Mouse (Mus musculus): ENCODE results near the gene Med12. TPM values are rescaled to one million over a fixed set of nuclear protein-coding genes. Genes with fewer than 3 reads are reported as not detected.

Med12 gene
- total RNA-seq (2021): 10 to 100 TPM; 19.8 to 23.2 TPM

DNA sequence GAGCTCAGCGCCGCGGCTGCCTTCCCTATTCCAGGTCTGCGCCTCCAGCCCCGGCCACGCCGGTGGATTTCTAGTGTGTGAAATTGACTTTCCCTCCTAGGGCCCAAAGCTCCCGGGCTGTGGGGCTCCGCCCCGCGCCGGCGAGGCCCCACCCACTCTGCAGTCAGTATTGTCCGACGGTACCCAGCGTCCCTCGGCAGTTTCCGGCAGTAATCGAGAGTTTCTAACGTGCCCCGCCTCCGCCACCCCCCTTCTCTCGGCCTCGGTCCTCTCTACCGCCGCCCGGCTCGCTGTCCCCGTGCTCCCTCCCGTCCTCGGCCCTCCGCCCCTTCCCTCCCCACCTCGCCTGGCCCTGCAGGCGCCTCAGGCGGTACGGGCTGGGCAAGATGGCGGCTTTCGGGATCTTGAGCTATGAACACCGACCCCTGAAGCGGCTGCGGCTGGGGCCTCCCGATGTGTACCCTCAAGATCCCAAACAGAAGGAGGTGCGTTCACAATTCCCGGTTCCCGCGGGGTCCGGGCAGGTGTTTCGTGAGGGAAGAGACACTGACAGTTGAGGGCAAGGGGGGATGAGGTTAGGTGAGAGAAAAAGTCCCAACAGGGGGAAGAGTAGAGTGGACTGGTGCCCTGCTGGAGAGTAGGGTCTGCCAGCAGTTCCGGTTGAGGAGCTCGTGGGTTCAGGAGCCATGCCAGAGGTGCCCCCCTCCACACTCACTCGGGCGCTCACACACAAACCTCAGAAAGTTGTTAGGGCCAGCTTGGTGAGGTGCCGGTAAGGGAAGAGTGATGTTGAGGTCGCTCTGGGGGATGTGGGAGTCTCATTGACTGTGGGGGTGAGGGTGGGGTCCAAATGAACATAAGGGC is at the start of gene Med12:
TSS of gene Med12 (plus strand) at position 156 of the 864 bp plus-strand sequence.
- intact Hi-C loops (cut with DNase I): loop anchor here (2.0 to 5.0 kb wide), 3 partner anchors 19 to 363 kb away; partner anchors contain the start of genes Foxo4 and Snx12
- DNase-seq: peak; percentile 84 to 86

DNA sequence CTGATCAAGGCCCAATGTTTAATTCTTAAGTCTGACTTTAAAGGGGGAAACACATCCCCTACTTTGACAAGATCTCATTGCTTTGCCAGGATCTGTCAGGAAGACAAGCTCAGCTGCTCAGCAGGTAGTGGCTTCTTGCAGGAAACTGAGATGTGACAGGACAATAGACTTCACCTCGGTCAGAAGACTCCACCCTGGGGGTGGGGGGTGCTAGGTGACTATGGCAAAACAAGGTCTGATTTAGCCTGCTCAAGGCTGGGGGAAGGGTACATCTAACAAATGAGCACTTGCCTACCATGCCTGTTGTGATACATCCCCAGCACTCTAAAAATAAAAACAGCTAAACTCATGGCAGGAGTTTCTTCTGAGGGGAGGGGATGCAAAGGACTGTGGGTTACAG is 28.8 kb upstream of the Med12 start:
- DNase-seq: no peak
- intact Hi-C loops (cut with DNase I): no loop called here

DNA sequence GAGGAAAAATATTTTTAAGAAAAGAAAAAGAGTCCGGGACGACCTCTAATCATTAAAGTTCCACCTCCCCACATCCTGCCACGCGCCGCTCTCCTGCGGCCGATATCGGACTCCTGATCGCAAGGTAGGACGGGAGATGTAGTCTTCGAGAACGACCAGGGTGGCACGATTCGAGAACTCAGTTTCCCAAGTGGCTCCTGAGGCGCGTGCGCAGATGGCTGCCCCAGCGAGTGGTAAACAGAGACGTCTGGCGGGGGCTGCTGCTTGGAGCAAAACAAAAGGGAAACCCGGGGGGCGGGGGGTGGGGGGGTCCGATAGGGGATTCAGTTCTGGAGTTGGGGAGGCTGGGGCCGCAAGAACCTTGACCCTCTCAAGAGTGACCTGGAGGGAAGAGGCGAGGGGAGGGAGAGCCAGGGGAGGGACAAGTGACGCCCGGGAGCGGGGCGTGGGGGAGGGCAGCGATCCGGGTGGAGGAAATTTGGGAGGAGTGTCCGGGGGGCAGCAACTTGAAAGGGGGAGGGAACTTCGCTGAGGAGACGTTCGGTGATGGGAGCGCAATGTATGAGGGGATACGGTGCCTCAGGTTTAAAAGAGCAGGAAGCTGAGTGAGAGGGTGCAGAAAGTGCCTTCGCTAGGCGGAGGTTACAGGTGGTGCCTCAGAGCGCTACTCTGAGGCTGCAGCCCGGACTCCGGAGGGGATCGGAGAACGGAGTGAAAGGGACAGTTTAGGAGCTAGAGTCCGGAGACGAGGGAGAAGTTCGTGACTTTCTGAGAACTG is 19.7 kb upstream of the Med12 start, which contains the start of gene Foxo4:
TSS of gene Foxo4 (plus strand) at position 577 of the 778 bp plus-strand sequence.
- DNase-seq: peak; percentile 79 to 82
- intact Hi-C loops (cut with DNase I): loop anchor here (2.0 to 10.0 kb wide), 3 partner anchors 19 to 171 kb away; partner anchors contain the start of genes Nono, Snx12 and Zmym3

- peak in 1 of 2 experiments; percentile 6 for DNase-seq
- intact Hi-C loops (cut with DNase I): loop anchor here (2.0 to 10.0 kb wide), 3 partner anchors 18 to 170 kb away; partner anchors contain the start of genes Nono, Snx12 and Zmym3
Observed at GRCm38 (mm10) chrX:101254740-101255139, 19.1 kb upstream of the Med12 start.

DNA sequence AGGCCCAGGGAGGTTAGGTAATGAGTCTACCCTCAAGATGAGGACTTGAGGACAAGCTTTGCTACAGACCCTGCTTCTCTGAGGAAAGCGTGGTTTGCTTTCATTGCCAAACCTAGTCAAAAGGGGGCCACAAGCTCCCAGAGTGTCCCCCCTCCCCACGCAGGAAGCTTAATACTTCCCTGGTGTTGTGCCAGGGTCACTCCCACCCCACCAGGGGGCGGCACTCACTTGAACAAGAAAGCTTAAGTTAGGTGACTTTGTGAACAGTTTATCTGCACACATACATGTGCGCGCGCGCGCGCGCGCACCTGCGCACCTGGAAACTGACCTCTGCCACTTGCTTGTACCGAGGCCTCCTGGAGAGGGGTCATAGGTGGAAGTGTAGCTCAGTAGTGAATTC is 17.2 kb upstream of the Med12 start:
- intact Hi-C loops (cut with DNase I): loop anchor here (10.0 kb wide), 1 partner anchor 168 kb away; the partner anchor contains the start of genes Nono and Zmym3
- peak in 1 of 2 experiments; percentile 13 for DNase-seq

DNA sequence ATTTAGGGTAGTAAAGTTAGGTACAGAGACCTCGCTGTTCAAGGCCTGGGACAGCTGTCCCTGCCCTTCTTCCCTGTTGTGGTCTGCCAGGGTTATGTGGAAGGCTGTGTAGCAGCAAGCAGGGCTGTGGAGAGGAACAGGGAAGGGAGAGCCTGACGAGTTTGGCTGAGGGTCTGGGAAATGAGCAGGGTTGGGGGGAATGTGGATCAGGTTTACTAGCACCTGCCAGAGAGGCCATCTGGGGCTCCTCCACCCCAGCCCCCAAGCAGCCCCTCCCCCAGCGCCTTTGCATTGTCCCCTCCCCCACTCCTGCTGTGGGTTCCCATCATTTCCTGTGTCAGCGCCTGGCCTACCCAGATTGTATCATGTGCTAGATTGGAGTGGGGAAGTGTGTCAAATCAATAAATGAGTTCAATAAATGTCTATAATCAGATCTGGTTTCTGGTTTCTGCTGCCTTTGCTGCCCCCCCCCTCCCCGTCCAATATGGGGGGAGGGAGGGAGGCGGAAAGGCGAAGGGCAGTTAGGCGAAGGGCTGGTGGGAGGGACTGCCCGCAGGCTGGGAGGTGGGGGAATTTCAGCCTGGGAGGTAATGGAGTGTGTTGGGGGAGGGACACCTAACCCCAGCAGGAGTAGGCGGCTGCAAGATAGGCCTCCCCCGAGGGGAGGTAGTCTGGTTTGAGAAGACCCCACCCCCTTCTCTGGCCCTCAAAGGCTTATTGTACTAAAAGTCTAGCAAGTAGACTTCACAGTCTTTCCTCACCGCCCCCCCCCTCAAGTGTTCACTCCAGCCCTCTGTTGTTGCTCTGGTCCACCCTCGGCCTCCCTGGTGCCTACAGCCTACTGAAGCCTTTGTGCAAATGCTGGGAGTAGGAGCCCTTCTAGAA is 13.1 kb upstream of the Med12 start:
- no peak for DNase-seq
- intact Hi-C loops (cut with DNase I): no loop called here

DNA sequence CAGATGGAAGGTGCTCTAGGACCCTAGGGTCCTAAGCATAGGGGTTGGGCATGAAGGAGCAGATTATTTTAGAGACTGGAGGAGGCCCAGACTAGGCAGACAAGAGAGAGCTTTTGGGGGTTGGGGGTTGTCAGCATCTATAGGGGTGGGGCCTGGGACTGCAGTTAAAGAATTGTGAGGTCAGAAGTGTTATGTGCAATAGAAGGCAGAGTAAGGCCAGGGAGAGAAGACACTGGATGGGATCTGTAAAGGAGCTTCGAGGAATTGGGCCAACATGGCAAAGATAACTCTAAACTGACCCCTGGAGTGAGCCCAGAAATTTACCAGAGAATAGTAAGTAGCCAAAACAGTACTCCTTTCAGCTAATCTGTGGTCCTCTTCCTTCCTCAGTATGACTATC is 9.9 kb upstream of the Med12 start, which contains the start of gene Gm614:
TSS of gene Gm614 (minus strand) at position 101 of the 400 bp plus-strand sequence.
- no peak for DNase-seq
- intact Hi-C loops (cut with DNase I): no loop called here

DNA sequence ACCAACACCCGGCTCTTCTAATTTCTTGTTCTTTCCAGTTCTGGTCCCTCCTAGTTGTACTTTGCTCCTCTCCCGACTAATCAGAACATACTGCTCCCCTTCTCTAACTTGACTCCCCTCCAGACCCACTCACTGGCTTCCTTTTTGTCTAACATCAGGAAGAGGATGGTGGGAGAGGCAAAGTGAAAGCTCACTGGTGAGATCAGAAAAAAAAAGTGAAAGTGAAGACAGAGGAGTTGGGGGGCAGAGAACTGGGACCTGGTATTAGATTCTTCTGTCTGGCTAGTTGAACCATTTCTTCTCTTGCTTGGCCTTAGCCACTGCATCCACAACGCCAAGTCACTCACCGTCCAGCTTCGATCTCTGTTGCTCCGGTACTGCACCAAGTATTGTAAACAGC is 7.2 kb upstream of the Med12 start:
- no peak for DNase-seq
- intact Hi-C loops (cut with DNase I): no loop called here

- intact Hi-C loops (cut with DNase I): no loop called here
- DNase-seq: no peak
Observed at GRCm38 (mm10) chrX:101268025-101268754, 5.6 kb upstream of the Med12 start, which contains the start of gene Il2rg. Gene Il2rg (minus strand): TSS chrX:101268255.

DNA sequence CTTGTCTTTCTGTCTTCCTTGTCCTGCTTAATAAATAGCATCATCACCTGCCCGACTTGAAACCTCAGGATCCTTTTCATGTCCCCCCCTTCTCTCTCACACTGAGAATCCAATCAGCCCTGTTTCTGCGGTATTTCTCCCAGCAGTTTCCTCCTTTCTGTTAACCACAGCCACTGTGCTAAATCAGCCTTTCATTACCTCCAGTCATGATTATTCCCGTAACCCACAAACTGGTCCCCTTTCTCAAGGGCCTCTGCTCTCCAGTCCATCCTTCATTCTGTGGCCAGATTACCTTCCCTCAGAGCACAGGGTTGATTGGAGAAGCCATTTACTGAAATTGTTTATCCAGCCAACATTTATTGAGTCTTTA is 5.1 kb upstream of the Med12 start, which contains the start of gene Gm20489:
TSS of gene Gm20489 (minus strand) at position 269 of the 370 bp plus-strand sequence.
- intact Hi-C loops (cut with DNase I): no loop called here
- DNase-seq: no peak

DNA sequence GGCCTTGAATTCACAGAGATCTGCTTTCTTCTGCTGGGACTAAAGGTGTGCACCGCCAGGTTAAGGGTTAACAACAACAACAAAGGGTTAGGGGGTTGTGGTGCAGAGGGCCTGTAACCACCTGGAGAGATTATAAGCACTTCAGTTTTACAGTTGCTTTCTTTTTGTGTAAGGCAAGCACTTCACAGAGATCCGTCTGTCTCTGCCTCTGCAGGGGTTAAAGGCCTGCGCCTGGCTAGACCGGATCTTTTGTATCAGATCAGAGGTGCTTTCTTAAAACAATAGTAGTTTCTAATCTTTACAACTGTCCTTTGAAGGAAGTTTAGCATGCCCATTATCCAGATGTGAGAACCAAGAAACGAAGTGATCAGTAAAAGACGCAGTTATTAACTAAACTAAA is 420 bp upstream of the Med12 start:
- DNase-seq: no peak
- intact Hi-C loops (cut with DNase I): loop anchor here (2.0 to 5.0 kb wide), 3 partner anchors 19 to 364 kb away; partner anchors contain the start of genes Foxo4 and Snx12

DNA sequence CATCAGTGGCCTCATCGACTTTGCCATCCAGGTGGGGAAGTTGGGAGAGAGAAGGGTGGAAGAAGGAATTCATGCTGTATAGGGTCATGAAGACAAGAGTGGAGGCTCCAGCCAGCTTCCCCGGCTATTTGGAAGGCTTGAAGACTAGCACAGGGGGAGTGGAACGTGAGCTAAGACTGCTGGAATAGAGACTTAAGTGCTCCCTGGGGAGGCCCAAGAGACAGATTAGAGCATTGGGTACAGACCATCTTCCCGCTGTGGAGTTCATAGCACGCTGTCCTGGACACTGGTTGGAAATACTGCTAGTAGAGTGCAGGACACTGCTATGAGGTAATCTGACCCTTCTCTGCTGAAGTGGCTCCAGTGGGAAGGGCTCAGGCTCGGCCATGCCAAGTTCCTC is 9.0 kb downstream of the Med12 start:
- DNase-seq: no peak
- intact Hi-C loops (cut with DNase I): no loop called here

GRCm38 (mm10) chrX:101285534-101285933 is 11.7 kb downstream of the Med12 start:
- DNase-seq: peak; percentile 33 to 52
- intact Hi-C loops (cut with DNase I): loop anchor here (5.0 kb wide), 1 partner anchor 153 kb away; no protein-coding TSS in a partner anchor

- DNase-seq: no peak
- intact Hi-C loops (cut with DNase I): loop anchor here (5.0 kb wide), 1 partner anchor 154 kb away; no protein-coding TSS in a partner anchor
Observed at GRCm38 (mm10) chrX:101285953-101286670, 12.3 kb downstream of the Med12 start.

DNA sequence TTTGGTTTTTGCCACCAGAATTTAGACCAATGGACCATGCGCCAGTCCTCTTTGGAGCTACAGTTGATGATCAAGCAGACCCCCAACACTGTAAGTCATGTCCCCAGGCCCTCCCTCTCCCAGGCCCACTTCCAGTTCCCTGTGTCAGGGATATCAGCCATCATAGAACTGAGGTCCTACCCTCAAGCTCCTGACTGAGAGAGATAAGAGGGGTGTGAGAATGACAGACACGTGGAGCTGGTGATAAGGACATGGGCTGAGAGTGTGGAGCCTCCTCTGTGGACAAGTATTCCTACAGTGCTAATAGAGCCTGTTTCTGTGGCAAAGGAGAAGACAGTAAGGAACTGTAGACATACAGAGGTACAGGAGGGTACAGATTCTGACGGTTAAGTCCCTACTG is 13.7 kb downstream of the Med12 start:
- DNase-seq: no peak
- intact Hi-C loops (cut with DNase I): loop anchor here (5.0 kb wide), 1 partner anchor 155 kb away; no protein-coding TSS in a partner anchor

- no peak for DNase-seq
- intact Hi-C loops (cut with DNase I): loop anchor here (5.0 kb wide), 1 partner anchor 156 kb away; no protein-coding TSS in a partner anchor
Observed at GRCm38 (mm10) chrX:101288432-101288831, 14.6 kb downstream of the Med12 start.

DNA sequence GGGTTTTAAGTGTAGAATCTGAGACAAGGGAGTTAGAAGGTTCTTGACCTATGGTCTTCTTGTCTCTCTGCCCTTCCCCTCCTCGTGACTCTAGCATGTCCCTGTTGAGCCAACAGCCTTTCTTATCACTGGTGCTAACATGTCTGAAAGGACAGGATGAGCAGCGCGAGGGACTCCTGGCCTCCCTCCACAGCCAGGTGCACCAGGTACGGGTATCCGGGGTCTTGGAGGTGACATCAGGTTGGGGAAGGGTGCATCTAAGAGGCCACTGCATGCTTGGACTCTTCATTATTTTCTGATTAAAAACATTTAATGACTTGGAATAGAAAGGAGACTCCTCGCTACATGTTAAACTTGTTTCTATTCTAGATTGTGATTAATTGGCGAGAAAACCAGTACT is 15.2 kb downstream of the Med12 start:
- no peak for DNase-seq
- intact Hi-C loops (cut with DNase I): loop anchor here (5.0 kb wide), 1 partner anchor 157 kb away; no protein-coding TSS in a partner anchor

DNA sequence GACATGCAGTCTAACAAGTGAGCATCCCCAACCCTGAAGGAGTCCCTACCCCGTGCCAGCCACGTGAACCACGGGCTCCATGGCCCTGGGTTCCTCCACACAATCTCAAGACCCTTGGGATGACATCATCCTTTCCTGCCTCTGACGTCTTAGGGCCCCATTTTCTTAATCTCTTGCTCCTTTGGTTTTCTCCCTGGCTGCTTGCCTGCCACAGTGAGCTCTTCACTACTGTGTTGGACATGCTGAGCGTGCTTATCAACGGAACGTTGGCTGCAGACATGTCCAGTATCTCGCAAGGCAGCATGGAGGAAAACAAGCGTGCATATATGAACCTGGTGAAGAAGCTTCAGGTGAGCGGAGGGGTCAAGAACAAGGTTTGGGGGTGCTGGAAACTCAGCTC is 16.3 kb downstream of the Med12 start:
- intact Hi-C loops (cut with DNase I): no loop called here
- DNase-seq: no peak
